Mouse (Mus musculus) heart, embryonic 12.5 days (tissue): ENCODE data around the gene Stap2. TPM values are rescaled to one million over a fixed set of nuclear protein-coding genes. Genes with fewer than 3 reads are reported as not detected.

Experiments used
- ATAC-seq: fragments of 200-750 bp; cut with Nextera tagmentation; 2 replicates; pipeline ENCODE4 v1.8.0; 2017; ENCODE audit warnings: moderate TSS enrichment, moderate library complexity; ENCODE audit not compliant: insufficient number of reproducible peaks, low FRiP score
- H3K27ac ChIP-seq: fragments of 300-500 bp; sonication (generic); 2 replicates; pipeline ENCODE4 v1.5.1; 2016; ENCODE audit warnings: mild to moderate bottlenecking, moderate library complexity; ENCODE audit not compliant: poor library complexity, severe bottlenecking
- H3K27me3 ChIP-seq: fragments of 300-500 bp; sonication (generic); replicated peaks from 2 replicates; pipeline ENCODE4 v1.6.1; 2016; ENCODE audit warnings: mild to moderate bottlenecking, moderate library complexity
- H3K36me3 ChIP-seq: fragments of 300-500 bp; sonication (generic); 2 replicates; pipeline ENCODE4 v1.6.1; 2016; ENCODE audit warnings: mild to moderate bottlenecking, moderate library complexity
- H3K4me1 ChIP-seq: fragments of 300-500 bp; sonication (generic); replicated peaks from 2 replicates; pipeline ENCODE4 v1.6.1; 2016; ENCODE audit warnings: mild to moderate bottlenecking
- H3K4me2 ChIP-seq: fragments of 300-500 bp; sonication (generic); 2 replicates; pipeline ENCODE4 v1.6.1; 2016; ENCODE audit warnings: mild to moderate bottlenecking, moderate library complexity
- H3K4me3 ChIP-seq: fragments of 300-500 bp; sonication (generic); 2 replicates; pipeline ENCODE4 v1.5.1; 2016; ENCODE audit warnings: mild to moderate bottlenecking
- H3K9ac ChIP-seq: fragments of 300-500 bp; sonication (generic); 2 replicates; pipeline ENCODE4 v1.6.1; 2016; ENCODE audit warnings: mild to moderate bottlenecking, moderate library complexity
- H3K9me3 ChIP-seq: fragments of 300-500 bp; sonication (generic); replicated peaks from 2 replicates; pipeline ENCODE4 v1.6.1; 2016; ENCODE audit warnings: mild to moderate bottlenecking, moderate library complexity
- WGBS: fragments of 180-500 bp; shearing (Covaris S2); methylation state at CpG from one replicate; pipeline ENCODE4 v1.1.7; 2016; 5-methylcytosine and 5-hydroxymethylcytosine counted together
- polyA plus RNA-seq: library from polyadenylated mRNA; unstranded; fragments of >200 nt; fragmentation: Nextera tagmentation; extraction: Ambion mirVana; gene quantifications from 2 replicates; pipeline ENCODE4 v1.2.1, GENCODE M21; 2016

Stap2 gene
- polyA plus RNA-seq, 1 experiment from 2014 or later: 10.2 TPM

DNA sequence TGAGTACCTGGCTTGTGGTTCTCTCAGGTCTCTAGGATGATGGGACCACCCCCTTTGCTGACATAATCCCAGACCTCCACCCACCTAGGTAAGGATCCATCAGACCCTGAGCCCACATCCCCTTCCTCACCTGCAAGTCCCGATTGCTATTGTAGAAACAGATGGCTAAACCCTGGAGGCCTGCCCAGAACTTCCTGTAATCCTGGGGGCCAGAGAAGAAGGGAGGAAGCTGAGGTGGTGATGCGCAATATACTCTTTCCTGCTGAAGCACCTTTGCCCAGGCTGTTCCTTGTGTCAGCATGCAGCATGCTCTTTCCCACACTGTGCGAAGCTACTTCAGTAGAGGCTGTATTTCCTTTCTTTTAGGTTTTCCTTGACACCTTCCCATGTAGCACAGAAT is 2.4 kb downstream of the Stap2 start:
- Histone ChIP-seq H3K27ac (no peak overlapping the region), H3K9me3 (no peaks in the 10 kb centered on the region), H3K4me3 (no peak overlapping the region), H3K4me2 (no peak overlapping the region), H3K9ac (no peak overlapping the region), H3K36me3 (0 out of 2 replicates have a peak, but pooled peaks cover 2% of the 10 kb centered on the region), H3K27me3 (peaks cover 20% of the 10 kb centered on the region), H3K4me1 (peaks cover 19% of the 10 kb centered on the region)
- no peak for ATAC-seq
- WGBS: 72% methylated on average over 3 of the region's 3 CpGs

- Histone ChIP-seq H3K4me3 (0 out of 2 replicates have a peak overlapping the region, but pooled peaks have one; percentile 3), H3K4me2 (peak overlapping the region; percentile 20), H3K27ac (no peak overlapping the region), H3K36me3 (0 out of 2 replicates have a peak, but pooled peaks cover 6% of the 10 kb centered on the region), H3K9ac (no peak overlapping the region), H3K4me1 (0 out of 2 replicates have a peak, but pooled peaks cover under 1% of the 10 kb centered on the region), H3K27me3 (peaks cover 20% of the 10 kb centered on the region), H3K9me3 (no peaks in the 10 kb centered on the region)
- no peak for ATAC-seq
- WGBS: 7% methylated on average over 30 of the region's 30 CpGs
Measured at GRCm38 (mm10) chr17:55999794-56000499, 5.4 kb downstream of the Stap2 start.

- H3K4me3 ChIP-seq: no peak overlapping the region
- 81% methylated on average over 15 of the region's 15 CpGs for whole genome bisulfite sequencing
- no peak overlapping the region for H3K4me2 ChIP-seq
- no peak overlapping the region for H3K9ac ChIP-seq
- ATAC-seq: no peak
- peaks cover 11% of the 10 kb centered on the region for H3K27me3 ChIP-seq
- H3K4me1 ChIP-seq: no peaks in the 10 kb centered on the region
- 0 out of 2 replicates have a peak, but pooled peaks cover 3% of the 10 kb centered on the region for H3K36me3 ChIP-seq
- no peak overlapping the region for H3K27ac ChIP-seq
- H3K9me3 ChIP-seq: no peaks in the 10 kb centered on the region
Measured at GRCm38 (mm10) chr17:55996007-55996406, 9.4 kb downstream of the Stap2 start.

- Histone ChIP-seq H3K9me3 (no peaks in the 10 kb centered on the region), H3K27me3 (peaks cover 33% of the 10 kb centered on the region), H3K36me3 (no peaks in the 10 kb centered on the region), H3K4me3 (no peak overlapping the region), H3K27ac (no peak overlapping the region), H3K4me1 (no peaks in the 10 kb centered on the region), H3K9ac (no peak overlapping the region), H3K4me2 (no peak overlapping the region)
- ATAC-seq: peak; percentile 19; the same call in 1 of the 2 replicates
- 73% methylated on average over 8 of the region's 8 CpGs for WGBS
Measured at GRCm38 (mm10) chr17:55990278-55990898, 15.0 kb downstream of the Stap2 start.

GRCm38 (mm10) chr17:55986030-55986961 is 19.1 kb downstream of the Stap2 start, which contains the start of gene Fsd1:
Gene Fsd1, plus strand, starts transcription at chr17:55986509.
- Histone ChIP-seq H3K27ac (no peak within 1 kb of the TSS), H3K4me3 (peak within 1 kb of the TSS; percentile 47)

DNA sequence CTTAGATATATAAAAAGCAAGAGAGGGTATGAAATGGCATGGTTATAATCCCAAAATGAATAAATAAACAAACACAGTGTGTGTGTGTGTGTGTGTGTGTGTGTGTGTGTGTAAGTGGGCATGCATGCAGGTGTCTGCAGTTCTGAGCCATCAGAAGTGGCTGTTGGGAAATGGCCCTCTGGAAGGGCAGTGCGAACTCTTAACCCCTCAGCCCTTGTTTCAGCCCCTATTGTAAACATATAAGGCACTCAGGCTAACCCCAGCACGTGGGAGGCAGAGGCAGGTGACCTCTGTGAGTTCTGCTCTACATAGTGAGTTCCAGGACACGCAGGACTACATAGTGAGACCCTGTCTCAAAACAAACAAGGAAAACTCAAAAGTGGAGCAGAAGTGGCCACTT is 28.1 kb downstream of the Stap2 start:
- ATAC-seq: no peak
- no peak overlapping the region for H3K27ac ChIP-seq
- 52% methylated on average over 3 of the region's 3 CpGs for WGBS

More at GRCm38 (mm10) chr17:55986030-55986961, 19.1 kb downstream of the Stap2 start, which contains the start of gene Fsd1:
- no peaks in the 10 kb centered on the region for H3K4me1 ChIP-seq
- 8% methylated on average over 35 of the region's 35 CpGs for WGBS
- peak within 1 kb of the TSS; percentile 71 for H3K4me2 ChIP-seq
- H3K36me3 ChIP-seq: no peaks in the 10 kb centered on the region
- peaks cover 33% of the 10 kb centered on the region for H3K27me3 ChIP-seq
- 0 out of 2 replicates have a peak, but pooled peaks cover 4% of the 10 kb centered on the region for H3K9me3 ChIP-seq
- no peak; the same call in 1 of the 2 replicates for ATAC-seq
- H3K9ac ChIP-seq: 0 out of 2 replicates have a peak within 1 kb of the TSS, but pooled peaks have one; percentile 41

DNA sequence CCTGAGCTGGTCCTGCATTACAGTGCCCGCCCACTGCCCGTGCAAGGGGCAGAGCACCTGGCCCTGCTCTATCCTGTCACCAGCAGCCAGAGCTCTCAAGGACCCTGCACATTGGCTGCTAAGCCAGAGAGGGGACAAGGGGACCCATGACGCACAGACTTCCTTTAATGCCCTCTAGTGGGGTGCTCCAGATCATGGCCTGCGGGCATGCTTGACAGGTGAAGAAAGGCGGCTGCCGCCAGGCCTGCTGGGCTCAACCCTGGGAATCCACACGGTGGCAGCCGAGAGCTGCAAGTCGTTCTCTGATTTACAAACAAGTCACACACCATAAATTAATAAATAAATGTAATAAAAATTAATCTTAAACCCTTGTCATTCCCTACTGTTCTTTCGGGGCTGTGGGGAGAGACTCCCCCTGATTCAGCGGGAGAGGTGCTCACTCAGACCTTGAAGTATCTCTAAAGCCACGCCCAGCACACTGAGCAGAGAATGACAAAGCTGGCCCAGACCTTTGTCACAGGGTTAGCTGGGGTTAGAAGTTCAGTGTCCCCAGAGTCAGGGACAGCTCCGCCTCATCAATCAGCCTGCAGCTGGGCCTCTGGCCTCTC is 29.0 kb downstream of the Stap2 start:
- no peak overlapping the region for H3K4me3 ChIP-seq
- no peak overlapping the region for H3K27ac ChIP-seq
- peak overlapping the region; percentile 23; the same call in 1 of the 2 replicates for H3K4me2 ChIP-seq
- WGBS: 19% methylated on average over 13 of the region's 13 CpGs
- H3K9me3 ChIP-seq: no peaks in the 10 kb centered on the region
- no peak overlapping the region for H3K9ac ChIP-seq
- ATAC-seq: peak; percentile 57
- H3K4me1 ChIP-seq: peaks cover 9% of the 10 kb centered on the region; the same call in 1 of the 2 replicates
- H3K36me3 ChIP-seq: no peaks in the 10 kb centered on the region
- peaks cover 23% of the 10 kb centered on the region for H3K27me3 ChIP-seq

More for the DNA sequence above, 28.1 kb downstream of the Stap2 start:
- no peak overlapping the region for H3K4me2 ChIP-seq
- H3K9me3 ChIP-seq: no peaks in the 10 kb centered on the region
- H3K27me3 ChIP-seq: peaks cover 16% of the 10 kb centered on the region
- peaks cover 6% of the 10 kb centered on the region; the same call in 1 of the 2 replicates for H3K4me1 ChIP-seq
- H3K9ac ChIP-seq: no peak overlapping the region
- no peak overlapping the region for H3K4me3 ChIP-seq
- H3K36me3 ChIP-seq: no peaks in the 10 kb centered on the region

- Histone ChIP-seq H3K9me3 (no peaks in the 10 kb centered on the region), H3K27me3 (peaks cover 30% of the 10 kb centered on the region), H3K4me2 (peak overlapping the region; percentile 96), H3K4me1 (peaks cover 39% of the 10 kb centered on the region), H3K4me3 (peak overlapping the region; percentile 58), H3K9ac (peak overlapping the region; percentile 76), H3K27ac (no peak overlapping the region), H3K36me3 (peaks cover 15% of the 10 kb centered on the region)
- ATAC-seq: no peak
- WGBS: 28% methylated on average over 22 of the region's 22 CpGs
Measured at GRCm38 (mm10) chr17:55971453-55971852, 33.9 kb downstream of the Stap2 start.

- Histone ChIP-seq H3K27me3 (peaks cover 30% of the 10 kb centered on the region), H3K27ac (no peak within 1 kb of the TSS), H3K4me1 (peaks cover 37% of the 10 kb centered on the region), H3K9me3 (no peaks in the 10 kb centered on the region), H3K4me2 (peak within 1 kb of the TSS; percentile 96), H3K36me3 (peaks cover 25% of the 10 kb centered on the region), H3K4me3 (peak within 1 kb of the TSS; percentile 58), H3K9ac (peak within 1 kb of the TSS; percentile 76)
- 9% methylated on average over 54 of the region's 55 CpGs for WGBS
- ATAC-seq: peak; percentile 54; the same call in 1 of the 2 replicates
Measured at GRCm38 (mm10) chr17:55969966-55970891, 35.2 kb downstream of the Stap2 start, which contains the start of gene Shd. Gene Shd, plus strand, starts transcription at chr17:55970467.
